Mouse (Mus musculus) hindbrain, embryonic 11.5 days (tissue): ENCODE measurements around the gene Ppp1r27. TPM values are rescaled to one million over a fixed set of nuclear protein-coding genes. Genes with fewer than 3 reads are reported as not detected.

Source experiments
- ATAC-seq: fragments of 200-750 bp; cut with Nextera tagmentation; 2 replicates; pipeline ENCODE4 v1.8.0; 2017; ENCODE audit warnings: mild to moderate bottlenecking, moderate TSS enrichment, moderate library complexity; ENCODE audit not compliant: low FRiP score
- DNase-seq: peaks from one replicate; pipeline ENCODE4 v3.0.0-alpha.2; 2015; ENCODE audit warnings: low spot score
- H3K27ac ChIP-seq: fragments of 300-500 bp; sonication (generic); 2 replicates; pipeline ENCODE4 v1.5.1; 2014; ENCODE audit warnings: mild to moderate bottlenecking, low read depth, low read length
- H3K27me3 ChIP-seq: fragments of 300-500 bp; sonication (generic); 2 replicates; pipeline ENCODE4 v1.6.1; 2014; ENCODE audit warnings: mild to moderate bottlenecking, low read length, moderate library complexity, mixed read lengths; ENCODE audit not compliant: control insufficient read depth, insufficient read depth
- H3K36me3 ChIP-seq: fragments of 300-500 bp; sonication (generic); 2 replicates; pipeline ENCODE4 v1.6.1; 2014; ENCODE audit warnings: mild to moderate bottlenecking, low read length, moderate library complexity, mixed read lengths; ENCODE audit not compliant: control insufficient read depth, insufficient read depth
- H3K4me1 ChIP-seq: fragments of 300-500 bp; sonication (generic); replicated peaks from 2 replicates; pipeline ENCODE4 v1.6.1; 2014; ENCODE audit warnings: low read length, mixed read lengths; ENCODE audit not compliant: control insufficient read depth, insufficient read depth
- H3K4me2 ChIP-seq: fragments of 300-500 bp; sonication (generic); replicated peaks from 2 replicates; pipeline ENCODE4 v1.6.1; 2014; ENCODE audit warnings: mild to moderate bottlenecking, low read depth, low read length
- H3K4me3 ChIP-seq: fragments of 300-500 bp; sonication (generic); 2 replicates; pipeline ENCODE4 v1.5.1; 2014; ENCODE audit warnings: low read depth, low read length
- H3K9ac ChIP-seq: fragments of 300-500 bp; sonication (generic); 2 replicates; pipeline ENCODE4 v1.6.1; 2014; ENCODE audit warnings: low read depth, low read length
- H3K9me3 ChIP-seq: fragments of 300-500 bp; sonication (generic); 2 replicates; pipeline ENCODE4 v1.6.1; 2016; ENCODE audit warnings: low read length; ENCODE audit not compliant: control insufficient read depth
- WGBS: fragments of 180-500 bp; shearing (Covaris S2); extraction: QIAGEN DNeasy Blood & Tissue Kit; methylation state at CpG from one replicate; pipeline ENCODE4 v1.1.7; 2014; 5-methylcytosine and 5-hydroxymethylcytosine counted together
- polyA plus RNA-seq: library from polyadenylated mRNA; unstranded; fragments of >200 nt; fragmentation: Nextera tagmentation; extraction: Ambion mirVana; gene quantifications from 2 replicates; pipeline ENCODE4 v1.2.1, GENCODE M21; 2014

The Ppp1r27 gene
- polyA plus RNA-seq, 1 experiment from 2014 or later: not detected

DNA sequence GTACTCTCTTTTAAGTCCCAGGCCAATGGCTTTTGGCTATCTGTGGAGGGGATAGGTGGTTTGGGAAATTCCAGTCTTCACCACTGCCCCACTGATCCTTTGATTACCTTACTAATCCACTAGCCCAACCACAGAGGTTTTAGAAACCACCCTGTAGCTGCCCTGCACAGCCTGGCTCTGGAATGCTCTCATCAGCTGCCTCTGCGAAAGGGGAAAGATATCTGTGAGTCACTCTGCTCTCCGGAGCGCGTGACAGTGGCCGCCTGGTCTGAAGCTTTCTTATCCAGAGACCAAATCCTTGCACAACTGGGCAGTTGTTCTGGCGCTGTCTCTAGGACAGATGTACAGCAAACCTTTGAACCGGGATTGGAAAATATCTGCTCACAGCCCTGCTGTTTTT, 3.9 kb upstream of the Ppp1r27 start:
- Histone ChIP-seq H3K9ac (no peak overlapping the region), H3K36me3 (no peaks in the 10 kb centered on the region; the same call in 1 of the 2 replicates), H3K27me3 (no peaks in the 10 kb centered on the region), H3K9me3 (no peaks in the 10 kb centered on the region), H3K4me2 (no peak overlapping the region), H3K27ac (no peak overlapping the region), H3K4me3 (no peak overlapping the region), H3K4me1 (peaks cover 3% of the 10 kb centered on the region)
- no peak for ATAC-seq
- WGBS: 90% methylated on average over 7 of the region's 7 CpGs
- no peak for DNase-seq

DNA sequence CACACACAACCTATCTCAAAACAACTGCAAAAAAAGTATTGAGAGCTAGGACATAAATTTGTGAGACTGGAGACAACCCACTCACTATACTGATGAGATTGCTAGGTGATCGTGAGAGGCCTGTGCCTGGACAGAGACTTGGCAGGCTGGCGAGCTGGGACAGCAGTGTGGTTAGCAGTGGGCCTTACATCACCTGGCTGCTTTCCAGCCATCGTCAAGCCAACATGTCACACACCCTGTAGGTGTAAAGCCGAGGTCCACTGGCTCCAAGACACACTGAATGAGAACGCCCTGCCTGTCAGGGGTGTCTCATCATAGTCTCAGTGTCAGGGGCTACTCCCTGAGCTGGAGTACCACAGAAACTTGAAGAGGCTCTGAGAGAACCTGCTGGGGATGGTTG, 1.8 kb upstream of the Ppp1r27 start:
- peaks cover 10% of the 10 kb centered on the region for H3K4me1 ChIP-seq
- H3K9me3 ChIP-seq: no peaks in the 10 kb centered on the region
- no peak overlapping the region for H3K4me3 ChIP-seq
- 75% methylated on average over 5 of the region's 5 CpGs for WGBS
- DNase-seq (no peak), ATAC-seq (no peak)
- H3K27me3 ChIP-seq: no peaks in the 10 kb centered on the region
- no peaks in the 10 kb centered on the region for H3K36me3 ChIP-seq
- H3K27ac ChIP-seq: no peak overlapping the region
- H3K9ac ChIP-seq: no peak overlapping the region
- H3K4me2 ChIP-seq: no peak overlapping the region

DNA sequence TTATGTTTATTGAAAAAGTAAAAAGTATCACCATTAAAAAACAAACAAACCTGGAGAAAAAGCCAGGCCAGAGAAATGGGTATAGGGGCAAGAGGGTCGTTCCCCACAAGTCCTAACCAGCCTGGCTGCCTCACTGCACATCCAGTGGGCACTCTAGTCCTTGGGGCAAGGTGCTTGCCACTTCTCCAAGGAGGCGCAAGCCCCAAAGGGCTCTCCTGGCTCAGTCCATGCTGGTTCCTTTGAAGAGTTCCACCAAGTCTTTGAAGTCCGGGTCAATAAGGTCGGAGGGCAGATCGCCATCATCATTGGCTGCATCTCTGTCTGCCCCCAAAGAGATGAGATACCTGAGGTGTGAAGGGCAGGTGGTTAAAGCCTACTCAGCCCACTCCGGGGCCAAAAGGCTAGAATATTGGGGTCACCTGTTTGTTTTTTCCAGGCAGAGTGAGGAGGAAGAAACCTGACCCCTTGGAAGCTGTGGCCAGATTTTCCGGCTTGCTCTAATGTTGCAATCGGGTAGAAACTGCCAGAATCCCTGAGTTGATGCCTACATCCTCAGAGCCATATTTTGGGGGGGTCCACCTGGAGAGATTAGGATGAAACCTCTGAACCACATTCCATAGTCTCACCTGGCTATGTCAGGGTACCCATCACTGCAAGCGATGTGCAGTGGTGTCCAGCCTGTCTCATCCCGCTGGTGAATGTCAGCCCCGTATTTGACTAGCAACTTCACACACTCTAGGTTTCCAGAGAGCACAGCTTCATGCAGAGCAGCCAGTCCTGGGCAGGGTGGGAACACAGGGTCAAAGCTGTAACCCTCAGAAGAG, 734 bp downstream of the Ppp1r27 start:
- peak overlapping the region; percentile 99 for H3K4me3 ChIP-seq
- H3K4me2 ChIP-seq: peak overlapping the region; percentile 59
- H3K36me3 ChIP-seq: no peaks in the 10 kb centered on the region
- no peak for DNase-seq
- peak overlapping the region; percentile 96 for H3K9ac ChIP-seq
- WGBS: 72% methylated on average over 11 of the region's 11 CpGs
- H3K27ac ChIP-seq: peak overlapping the region; percentile 59
- H3K9me3 ChIP-seq: no peaks in the 10 kb centered on the region
- ATAC-seq: peak; percentile 21; the same call in 1 of the 2 replicates
- peaks cover 10% of the 10 kb centered on the region for H3K4me1 ChIP-seq
- no peaks in the 10 kb centered on the region for H3K27me3 ChIP-seq

DNA sequence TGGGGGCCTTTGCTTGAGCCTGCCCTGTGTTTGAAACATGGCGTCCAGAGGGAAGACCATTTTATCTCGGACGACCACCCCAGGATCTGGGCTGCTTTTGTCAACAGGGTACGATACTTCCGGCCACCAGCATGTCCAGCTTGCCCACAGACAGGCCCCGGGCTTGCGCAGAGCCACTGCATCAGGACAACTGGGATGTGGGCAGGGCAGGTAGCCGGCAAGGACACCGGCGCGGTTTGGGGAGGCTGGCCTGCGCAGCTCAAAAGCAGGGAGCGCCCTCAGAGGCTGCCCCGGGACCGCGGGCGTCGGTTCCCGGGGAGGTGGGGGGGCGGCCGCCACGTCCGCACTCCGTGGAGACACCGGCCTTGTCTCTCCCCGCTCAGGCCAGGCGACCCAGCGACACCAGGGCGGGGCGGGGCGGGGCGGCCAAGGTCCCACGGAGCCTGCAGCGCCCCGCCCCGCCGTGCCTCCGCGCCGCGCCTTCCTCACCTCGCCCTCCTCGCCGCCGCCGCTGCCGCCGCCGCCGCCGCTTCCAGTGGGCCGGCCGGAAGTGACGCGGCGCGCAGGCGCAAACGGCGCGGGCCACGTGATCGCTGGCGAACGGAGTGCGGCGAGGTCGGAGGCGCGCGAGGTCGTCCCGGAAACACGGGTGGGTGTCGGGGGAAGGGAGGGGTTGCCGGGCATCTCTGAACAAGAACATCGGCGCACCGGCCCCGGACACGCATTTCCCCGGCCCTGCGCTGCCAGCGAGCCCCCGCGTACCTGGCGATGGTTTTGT, 1.6 kb downstream of the Ppp1r27 start, which contains the start of gene Mcrip1:
TSS of gene Mcrip1 (minus strand) at position 560 of the 778 bp plus-strand sequence.
- under 1% methylated on average over 53 of the region's 87 CpGs for WGBS
- peak; percentile 85 for ATAC-seq
- Histone ChIP-seq H3K36me3 (0 out of 2 replicates have a peak, but pooled peaks cover 1% of the 10 kb centered on the region), H3K9ac (peak within 1 kb of the TSS; percentile 96), H3K27ac (peak within 1 kb of the TSS; percentile 77), H3K4me1 (peaks cover 10% of the 10 kb centered on the region), H3K4me3 (peak within 1 kb of the TSS; percentile 99), H3K9me3 (no peaks in the 10 kb centered on the region), H3K4me2 (peak within 1 kb of the TSS; percentile 59), H3K27me3 (no peaks in the 10 kb centered on the region)
- DNase-seq: peak; percentile 95

DNA sequence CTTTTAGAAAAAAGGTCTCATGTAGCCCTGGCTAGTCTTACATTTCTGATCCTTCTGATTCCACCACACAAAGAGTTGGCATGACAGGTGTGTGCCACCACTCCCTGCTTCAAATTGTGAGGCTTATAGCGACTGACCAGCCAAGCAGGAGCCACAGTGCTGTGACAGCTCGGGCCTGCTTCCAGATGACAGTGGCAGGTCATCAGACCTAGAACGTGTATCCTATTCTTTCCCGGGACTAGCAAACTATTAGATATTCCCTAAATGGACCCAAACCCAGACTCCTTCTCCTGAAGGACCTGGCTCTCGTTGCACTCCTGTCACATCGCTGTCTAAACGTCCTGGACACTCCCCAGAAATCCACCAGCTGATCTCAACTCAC, 2.2 kb downstream of the Ppp1r27 start:
- peak overlapping the region; percentile 59 for H3K4me2 ChIP-seq
- DNase-seq: no peak
- no peak for ATAC-seq
- H3K4me3 ChIP-seq: peak overlapping the region; percentile 99
- 0 out of 2 replicates have a peak, but pooled peaks cover 3% of the 10 kb centered on the region for H3K36me3 ChIP-seq
- peak overlapping the region; percentile 77 for H3K27ac ChIP-seq
- H3K4me1 ChIP-seq: peaks cover 10% of the 10 kb centered on the region
- 30% methylated on average over 7 of the region's 7 CpGs for WGBS
- H3K9me3 ChIP-seq: no peaks in the 10 kb centered on the region
- H3K9ac ChIP-seq: peak overlapping the region; percentile 96
- H3K27me3 ChIP-seq: no peaks in the 10 kb centered on the region

DNA sequence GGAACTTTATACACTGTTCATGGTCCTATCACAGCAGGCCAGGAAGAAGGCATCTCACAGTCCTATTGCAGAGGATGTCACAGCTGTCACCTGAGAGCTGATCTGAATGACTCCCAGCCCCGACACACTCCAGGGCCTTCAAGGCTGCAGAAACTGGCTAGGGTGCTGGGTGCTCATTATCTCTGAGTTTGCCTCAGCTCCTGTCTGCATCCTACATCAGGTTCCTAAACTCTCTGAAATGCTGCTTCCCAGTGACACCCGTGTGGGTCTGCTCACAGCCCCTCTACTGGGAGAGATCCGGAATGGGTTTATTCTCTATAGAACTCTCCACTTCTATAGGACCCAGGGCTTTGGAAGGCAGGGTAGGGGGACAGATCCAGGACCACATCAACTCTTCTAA, 2.7 kb downstream of the Ppp1r27 start:
- Histone ChIP-seq H3K36me3 (0 out of 2 replicates have a peak, but pooled peaks cover 5% of the 10 kb centered on the region), H3K27ac (no peak overlapping the region), H3K4me2 (peak overlapping the region; percentile 59), H3K9me3 (no peaks in the 10 kb centered on the region), H3K4me1 (peaks cover 10% of the 10 kb centered on the region), H3K4me3 (peak overlapping the region; percentile 99), H3K9ac (no peak overlapping the region), H3K27me3 (no peaks in the 10 kb centered on the region)
- ATAC-seq (no peak), DNase-seq (no peak)
- 85% methylated on average over 3 of the region's 3 CpGs for WGBS

DNA sequence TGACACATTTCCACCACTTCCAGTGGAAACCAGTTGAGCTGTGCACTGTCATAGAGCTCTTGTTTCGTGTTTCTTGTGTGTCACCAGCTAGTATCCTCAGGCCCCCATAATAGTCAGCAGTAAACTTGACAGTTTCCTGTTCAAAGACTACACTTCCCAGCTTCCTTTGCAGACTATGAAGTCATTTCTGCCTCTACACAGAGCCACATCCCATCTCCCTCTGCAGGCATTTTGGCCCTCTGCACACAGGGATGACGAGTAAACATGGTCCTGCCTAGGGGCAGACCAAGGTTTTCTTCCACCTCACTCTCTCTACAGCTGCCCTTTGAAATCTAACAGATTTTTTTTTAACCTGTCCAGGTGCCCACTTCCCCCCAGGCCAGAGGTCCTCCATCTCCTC, 3.5 kb downstream of the Ppp1r27 start:
- no peak for ATAC-seq
- 81% methylated on average over 2 of the region's 2 CpGs for WGBS
- peaks cover 10% of the 10 kb centered on the region for H3K4me1 ChIP-seq
- H3K4me3 ChIP-seq: no peak overlapping the region
- H3K27me3 ChIP-seq: no peaks in the 10 kb centered on the region
- H3K36me3 ChIP-seq: 0 out of 2 replicates have a peak, but pooled peaks cover 7% of the 10 kb centered on the region
- H3K4me2 ChIP-seq: no peak overlapping the region
- DNase-seq: no peak
- H3K9ac ChIP-seq: no peak overlapping the region
- H3K9me3 ChIP-seq: no peaks in the 10 kb centered on the region
- H3K27ac ChIP-seq: no peak overlapping the region

DNA sequence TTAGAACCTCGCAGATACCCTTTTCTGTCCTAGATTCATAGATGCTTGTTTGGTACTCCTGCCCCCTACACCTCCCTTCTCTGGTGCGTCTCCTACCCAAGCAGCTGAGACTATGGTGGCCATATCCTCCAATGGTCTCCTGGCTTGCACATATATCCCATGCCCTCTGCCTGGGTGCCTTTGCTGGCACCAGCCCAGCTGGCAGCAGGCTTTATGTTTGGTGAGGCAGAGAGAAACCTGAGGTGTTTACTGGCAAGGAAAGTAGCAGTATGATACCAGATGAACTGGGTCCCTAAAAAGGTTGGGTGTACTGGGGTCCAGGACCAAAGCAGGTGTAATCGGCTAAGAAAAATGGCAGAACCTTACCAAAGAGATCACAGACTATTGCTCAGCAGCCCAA, 5.0 kb downstream of the Ppp1r27 start:
- Histone ChIP-seq H3K27ac (no peak overlapping the region), H3K4me2 (no peak overlapping the region), H3K27me3 (no peaks in the 10 kb centered on the region), H3K9me3 (no peaks in the 10 kb centered on the region), H3K36me3 (0 out of 2 replicates have a peak, but pooled peaks cover 7% of the 10 kb centered on the region), H3K4me1 (peaks cover 10% of the 10 kb centered on the region), H3K4me3 (no peak overlapping the region), H3K9ac (no peak overlapping the region)
- WGBS: 96% methylated on average over 3 of the region's 3 CpGs
- no peak for DNase-seq
- no peak for ATAC-seq
